Mouse (Mus musculus) lung, adult 2 months (tissue): ENCODE measurements around the gene Nkx2-5.

Experiments used
- CTCF ChIP-seq: fragments of 200-500 bp; IDR thresholded peaks from 2 replicates; pipeline ENCODE4 v1.5.1; 2011; ENCODE audit warnings: mild to moderate bottlenecking, low read length, control low read depth; ENCODE audit not compliant: insufficient read depth
- POLR2A ChIP-seq: fragments of 200-500 bp; IDR thresholded peaks from 2 replicates; pipeline ENCODE4 v1.6.1; 2011; ENCODE audit warnings: low read depth, mild to moderate bottlenecking, control low read depth, low read length, borderline replicate concordance; ENCODE audit errors: extremely low read depth

- TF ChIP-seq POLR2A (no peak), CTCF (no peak)
Observed at GRCm38 (mm10) chr17:26836786-26837545, 7.8 kb downstream of the Nkx2-5 start.
